Mouse (Mus musculus): ENCODE measurements around the gene Ikzf3. TPM values are rescaled to one million over a fixed set of nuclear protein-coding genes. Genes with fewer than 3 reads are reported as not detected.

The Ikzf3 gene
- polyA plus RNA-seq, 2 experiments = 0.05 to 0.15 TPM

DNA sequence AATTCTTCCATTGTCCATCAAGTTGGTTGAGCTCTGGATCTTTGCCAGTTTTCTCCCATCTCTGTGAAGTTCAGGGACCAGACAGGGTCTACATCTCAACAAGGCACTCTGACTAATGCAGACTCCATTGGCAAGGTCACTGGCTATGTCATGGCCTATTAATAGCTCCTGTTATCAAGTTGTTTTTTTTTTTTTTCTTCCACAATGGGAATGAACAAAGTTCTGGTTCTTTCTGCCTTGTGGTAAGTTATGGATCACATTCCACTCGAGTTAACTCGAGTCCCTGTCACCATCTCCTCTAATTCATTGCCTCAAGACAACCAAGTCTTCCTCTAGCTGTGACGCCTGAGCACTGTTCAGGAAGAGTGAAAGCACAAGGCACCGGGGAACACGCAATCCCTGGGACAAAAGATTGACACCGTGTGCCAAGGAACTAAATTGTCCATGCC is 43.0 kb upstream of the Ikzf3 start:
- peaks cover 3% of the 10 kb centered on the region; the same call in 1 of the 2 replicates for H3K27me3 ChIP-seq (ENCODE audit: control insufficient read depth, insufficient read depth, low read length)
- H3K9me3 ChIP-seq (ENCODE audit: control insufficient read depth, low read length) = no peaks in the 10 kb centered on the region
- 0 out of 2 replicates have a peak, but pooled peaks cover 3% of the 10 kb centered on the region for H3K36me3 ChIP-seq (replicated peaks; ENCODE audit: control insufficient read depth, insufficient read depth, low read depth)
- peak overlapping the region; percentile 73 for H3K9ac ChIP-seq (replicated peaks)
- no peak for ATAC-seq (ENCODE audit: insufficient read depth)
- DNase-seq (ENCODE audit: low read depth in 3 of 3, low spot score in 3 of 3) = no peak
- peak overlapping the region; percentile 94 for H3K4me2 ChIP-seq (ENCODE audit: low read depth)
- TF ChIP-seq CTCF (IDR thresholded peaks at IDR 0.05; ENCODE audit: low read depth) (no peak), EP300 (IDR thresholded peaks at IDR 0.05; ENCODE audit: low read depth) (no peak)
- H3K4me3 ChIP-seq (ENCODE audit: insufficient read depth in 1 of 2, low read depth in 2 of 2, low read length in 2 of 2) = peak overlapping the region in 1 of 2 experiments; percentile 98; a peak in 1 of 4 replicates
- 49% methylated on average over 6 of the region's 6 CpGs for WGBS (ENCODE audit: insufficient replicate concordance)
- H3K4me1 ChIP-seq (replicated peaks; ENCODE audit: control insufficient read depth in 2 of 2, insufficient read depth in 2 of 2, low read length in 1 of 2) = peaks cover 46 to 53% of the 10 kb centered on the region in 2 experiments
- peak overlapping the region; percentile 95 for H3K27ac ChIP-seq

DNA sequence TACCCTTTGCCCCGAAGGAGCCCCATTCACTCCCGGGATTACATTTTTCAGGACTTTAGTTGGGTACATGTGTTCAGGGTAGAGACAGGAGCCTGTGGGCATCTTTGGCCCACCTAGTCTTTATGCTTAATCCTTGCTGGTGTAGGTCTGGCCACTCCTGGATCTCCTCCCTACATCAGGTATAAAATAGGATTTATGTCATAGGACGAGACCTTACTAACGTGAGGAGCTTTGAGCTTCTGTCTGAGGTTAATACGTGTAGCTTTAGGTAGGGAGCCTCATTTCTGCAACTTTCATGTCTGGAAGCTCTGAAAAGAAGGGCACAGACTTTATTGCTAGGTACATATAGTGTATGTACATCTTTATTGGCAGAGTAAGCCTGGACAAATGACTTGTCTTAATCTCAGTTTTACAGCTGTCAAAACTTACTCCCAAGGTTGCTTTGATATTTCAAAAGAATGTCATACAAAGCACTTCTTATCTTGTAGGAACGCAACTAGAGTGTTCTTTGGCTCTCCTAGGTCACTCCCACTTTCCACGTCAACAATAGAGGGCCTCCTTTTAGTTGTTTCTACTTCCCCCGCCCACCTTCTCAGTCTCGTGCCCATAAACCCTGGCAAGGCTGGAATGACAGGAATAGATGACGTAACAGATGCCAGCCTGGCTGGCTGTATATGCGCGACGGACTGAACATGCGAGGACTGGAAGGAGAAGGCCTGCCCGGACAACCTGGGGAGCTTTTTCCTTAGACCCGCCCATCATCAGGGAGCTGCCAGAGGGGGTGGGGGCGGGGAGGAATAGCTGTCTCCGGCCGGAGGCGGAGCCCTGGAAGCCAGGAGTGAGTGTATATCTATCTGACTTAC is 42.1 kb upstream of the Ikzf3 start:
- 5% methylated on average over 20 of the region's 20 CpGs for WGBS (ENCODE audit: insufficient replicate concordance)
- ATAC-seq (ENCODE audit: insufficient read depth) = peak; percentile 66
- H3K4me1 ChIP-seq (replicated peaks; ENCODE audit: control insufficient read depth in 2 of 2, insufficient read depth in 2 of 2, low read length in 1 of 2) = peaks cover 50 to 60% of the 10 kb centered on the region in 2 experiments

DNA sequence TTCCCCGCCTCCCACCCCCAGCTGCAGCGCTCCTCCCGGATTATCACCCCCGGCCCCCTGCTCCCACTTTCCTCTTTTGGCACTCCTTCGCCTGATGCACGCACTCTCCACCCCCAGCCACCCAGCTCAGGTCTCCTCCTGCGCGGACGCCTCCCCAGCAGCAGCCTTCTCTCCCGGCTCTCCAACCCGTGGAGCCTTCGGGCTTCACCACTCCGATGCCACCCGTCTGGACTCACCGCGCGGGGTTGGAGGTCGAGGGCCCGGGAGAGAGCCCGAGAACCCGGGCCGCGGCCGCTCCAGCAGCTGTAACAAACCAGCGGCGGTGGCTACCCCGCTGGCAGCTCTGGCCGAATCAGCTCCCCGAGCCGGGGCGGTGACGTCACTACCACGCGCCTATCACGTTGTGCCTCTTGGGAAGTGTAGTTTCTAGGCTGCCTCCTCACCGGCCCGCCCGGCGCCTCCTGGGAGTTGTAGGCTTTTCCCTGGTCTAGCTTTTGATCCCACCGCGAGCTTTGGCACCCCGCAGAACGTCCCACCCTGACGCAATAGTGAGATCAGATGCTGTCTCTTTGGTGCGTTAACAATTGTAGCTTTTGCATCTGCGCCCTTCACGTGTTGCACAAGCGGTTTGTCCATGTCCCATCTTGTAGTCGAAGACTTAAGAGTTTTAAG is 41.2 kb upstream of the Ikzf3 start, which contains the start of gene Ormdl3:
Gene Ormdl3 (minus strand): TSS at position 477 of the 672 bp plus-strand sequence.
- Histone ChIP-seq H3K9me3 (ENCODE audit: control insufficient read depth, low read length) (no peaks in the 10 kb centered on the region), H3K4me2 (ENCODE audit: low read depth) (peak within 1 kb of the TSS; percentile 94), H3K4me3 (ENCODE audit: insufficient read depth in 1 of 2, low read depth in 2 of 2, low read length in 2 of 2) (peak within 1 kb of the TSS; percentile 77 to 98), H3K27ac (peak within 1 kb of the TSS; percentile 95), H3K4me1 (replicated peaks; ENCODE audit: control insufficient read depth in 2 of 2, insufficient read depth in 2 of 2, low read length in 1 of 2) (peaks cover 50 to 62% of the 10 kb centered on the region in 2 experiments), H3K9ac (replicated peaks) (peak within 1 kb of the TSS; percentile 98), H3K36me3 (replicated peaks; ENCODE audit: control insufficient read depth, insufficient read depth, low read depth) (peaks cover 10% of the 10 kb centered on the region), H3K27me3 (ENCODE audit: control insufficient read depth, insufficient read depth, low read length) (no peaks in the 10 kb centered on the region)
- TF ChIP-seq CTCF (IDR thresholded peaks at IDR 0.05; ENCODE audit: low read depth) = no peak
- peak; percentile 16; the same call in 1 of the 2 replicates for TF ChIP-seq EP300 (IDR thresholded peaks at IDR 0.05; ENCODE audit: low read depth)
- WGBS (ENCODE audit: insufficient replicate concordance) = 1% methylated on average over 49 of the region's 49 CpGs
- ATAC-seq (ENCODE audit: insufficient read depth) (peak; percentile 67), DNase-seq (ENCODE audit: low read depth in 3 of 3, low spot score in 3 of 3) (peak; percentile 96 to 97 (median 96))

More for the DNA sequence above, 42.1 kb upstream of the Ikzf3 start:
- Histone ChIP-seq H3K27ac (peak overlapping the region; percentile 95), H3K9me3 (ENCODE audit: control insufficient read depth, low read length) (no peaks in the 10 kb centered on the region), H3K4me2 (ENCODE audit: low read depth) (peak overlapping the region; percentile 94), H3K36me3 (replicated peaks; ENCODE audit: control insufficient read depth, insufficient read depth, low read depth) (peaks cover 7% of the 10 kb centered on the region), H3K9ac (replicated peaks) (peak overlapping the region; percentile 73), H3K4me3 (ENCODE audit: insufficient read depth in 1 of 2, low read depth in 2 of 2, low read length in 2 of 2) (peak overlapping the region; percentile 73 to 98), H3K27me3 (ENCODE audit: control insufficient read depth, insufficient read depth, low read length) (peaks cover 3% of the 10 kb centered on the region; the same call in 1 of the 2 replicates)
- DNase-seq (ENCODE audit: low read depth in 3 of 3, low spot score in 3 of 3) = peak; percentile 79 to 90 (median 83)
- TF ChIP-seq CTCF (IDR thresholded peaks at IDR 0.05; ENCODE audit: low read depth) (no peak), EP300 (IDR thresholded peaks at IDR 0.05; ENCODE audit: low read depth) (peak; percentile 34; the same call in 1 of the 2 replicates)

DNA sequence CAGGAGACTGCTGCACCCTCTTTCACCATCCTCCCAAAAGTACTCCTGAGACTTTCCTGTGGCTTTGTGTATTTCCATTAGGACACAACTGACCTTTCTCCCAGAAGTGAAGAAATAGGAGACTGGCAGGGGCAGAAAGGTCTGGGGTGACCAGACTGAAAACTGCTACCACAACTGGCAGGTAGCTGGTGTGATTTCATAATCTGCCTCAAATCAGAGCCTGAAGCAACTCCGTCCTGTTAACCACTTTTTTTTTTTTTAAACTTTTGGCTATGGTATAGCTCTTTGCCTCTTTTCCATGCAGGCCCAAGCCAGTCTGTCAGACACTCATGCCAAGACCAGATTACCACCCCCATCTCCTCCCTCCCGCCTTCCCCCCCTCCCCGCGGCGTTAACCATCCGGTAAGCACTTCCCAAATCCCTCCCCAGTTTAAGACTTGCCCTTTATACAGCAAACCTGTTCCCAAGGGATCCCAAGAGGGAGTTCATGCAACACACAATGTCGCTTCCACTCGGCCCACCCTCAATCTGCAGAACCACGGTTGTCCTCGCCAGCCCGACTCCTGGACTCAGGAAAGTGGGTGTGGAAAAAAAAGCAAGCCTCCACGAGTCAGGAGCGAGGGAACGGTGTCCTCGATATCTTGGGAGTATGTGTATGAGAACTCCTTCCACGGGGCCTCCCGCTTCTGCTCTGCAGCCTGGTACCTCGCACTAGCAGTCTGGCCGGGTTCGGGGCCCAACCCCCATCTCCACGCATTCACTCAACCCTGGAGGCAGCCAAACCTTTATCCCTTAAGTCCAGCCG is 40.5 kb upstream of the Ikzf3 start:
- Histone ChIP-seq H3K4me2 (ENCODE audit: low read depth) (peak overlapping the region; percentile 94), H3K9me3 (ENCODE audit: control insufficient read depth, low read length) (no peaks in the 10 kb centered on the region), H3K27ac (peak overlapping the region; percentile 99), H3K4me1 (replicated peaks; ENCODE audit: control insufficient read depth in 2 of 2, insufficient read depth in 2 of 2, low read length in 1 of 2) (peaks cover 50 to 67% of the 10 kb centered on the region in 2 experiments), H3K36me3 (replicated peaks; ENCODE audit: control insufficient read depth, insufficient read depth, low read depth) (peaks cover 11% of the 10 kb centered on the region), H3K27me3 (ENCODE audit: control insufficient read depth, insufficient read depth, low read length) (no peaks in the 10 kb centered on the region), H3K9ac (replicated peaks) (peak overlapping the region; percentile 98), H3K4me3 (ENCODE audit: insufficient read depth in 1 of 2, low read depth in 2 of 2, low read length in 2 of 2) (peak overlapping the region; percentile 77 to 98)
- no peak for ATAC-seq (ENCODE audit: insufficient read depth)
- TF ChIP-seq EP300 (IDR thresholded peaks at IDR 0.05; ENCODE audit: low read depth) (no peak), CTCF (IDR thresholded peaks at IDR 0.05; ENCODE audit: low read depth) (no peak)
- 1% methylated on average over 22 of the region's 22 CpGs for WGBS (ENCODE audit: insufficient replicate concordance)
- DNase-seq (ENCODE audit: low read depth in 3 of 3, low spot score in 3 of 3) = no peak
